Mouse (Mus musculus) forebrain, embryonic 13.5 days (tissue): ENCODE measurements at regions not wholly inside any gene's neighbourhood (a gene's known extent, or its start where the extent isn't known, plus 50 kb on each side); places are given as distances from the start of the nearest gene placed in this dataset.
"Not testable (repeated sequence)": the region's sequence is repeated elsewhere in the genome, so short reads cannot be mapped to it uniquely, and the experiment has no call there.

Experiments used
- ATAC-seq: fragments of 200-750 bp; cut with Nextera tagmentation; 2 replicates; pipeline ENCODE4 v1.8.0; 2017
- H3K27ac ChIP-seq: fragments of 300-500 bp; sonication (generic); 2 replicates; pipeline ENCODE4 v1.5.1; 2015; ENCODE audit warnings: inconsistent platforms, mild to moderate bottlenecking, moderate library complexity
- H3K27me3 ChIP-seq: fragments of 300-500 bp; sonication (generic); 2 replicates; pipeline ENCODE4 v1.6.1; 2015; ENCODE audit warnings: mild to moderate bottlenecking, inconsistent platforms
- H3K36me3 ChIP-seq: fragments of 300-500 bp; sonication (generic); 2 replicates; pipeline ENCODE4 v1.6.1; 2015; ENCODE audit warnings: mild to moderate bottlenecking, inconsistent platforms; ENCODE audit not compliant: poor library complexity, severe bottlenecking
- H3K4me1 ChIP-seq: fragments of 300-500 bp; sonication (generic); 2 replicates; pipeline ENCODE4 v1.6.1; 2015; ENCODE audit warnings: inconsistent platforms
- H3K4me2 ChIP-seq: fragments of 300-500 bp; sonication (generic); 2 replicates; pipeline ENCODE4 v1.6.1; 2015; ENCODE audit warnings: inconsistent platforms, mild to moderate bottlenecking, moderate library complexity
- H3K4me3 ChIP-seq: fragments of 300-500 bp; sonication (generic); 2 replicates; pipeline ENCODE4 v1.5.1; 2015; ENCODE audit warnings: mild to moderate bottlenecking, inconsistent platforms
- H3K9ac ChIP-seq: fragments of 300-500 bp; sonication (generic); 2 replicates; pipeline ENCODE4 v1.6.1; 2015; ENCODE audit warnings: mild to moderate bottlenecking, inconsistent platforms
- H3K9me3 ChIP-seq: fragments of 300-500 bp; sonication (generic); replicated peaks from 2 replicates; pipeline ENCODE4 v1.6.1; 2016; ENCODE audit warnings: inconsistent platforms
- WGBS: fragments of 180-500 bp; shearing (Covaris S2); methylation state at CpG from one replicate; pipeline ENCODE4 v1.1.7; 2015; 5-methylcytosine and 5-hydroxymethylcytosine counted together

DNA sequence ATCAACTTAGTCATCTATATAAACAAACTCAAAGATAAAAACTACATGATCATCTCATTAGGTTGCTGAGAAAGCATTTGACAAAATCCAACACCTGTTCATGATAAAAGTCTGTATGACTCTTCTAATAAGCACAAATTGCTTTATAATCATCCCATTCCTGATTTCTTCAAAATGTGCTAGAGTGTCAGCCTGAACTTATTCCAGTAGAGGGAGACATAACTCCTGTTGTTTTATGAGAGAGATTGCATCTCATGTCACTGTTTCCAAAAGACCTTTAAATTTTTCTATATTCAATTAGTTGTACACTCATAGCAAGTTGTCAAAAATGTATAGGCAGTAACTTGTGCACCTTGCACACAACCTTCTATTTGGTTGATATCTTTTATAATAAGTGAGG is 96.0 kb upstream of the Tacstd2 start:
- no peak overlapping the region for H3K9ac ChIP-seq
- ATAC-seq: no peak
- H3K27ac ChIP-seq: no peak overlapping the region
- H3K9me3 ChIP-seq: no peaks in the 10 kb centered on the region
- no peak overlapping the region for H3K4me3 ChIP-seq
- H3K4me1 ChIP-seq: no peaks in the 10 kb centered on the region
- no peak overlapping the region for H3K4me2 ChIP-seq
- H3K27me3 ChIP-seq: no peaks in the 10 kb centered on the region
- no peaks in the 10 kb centered on the region for H3K36me3 ChIP-seq

DNA sequence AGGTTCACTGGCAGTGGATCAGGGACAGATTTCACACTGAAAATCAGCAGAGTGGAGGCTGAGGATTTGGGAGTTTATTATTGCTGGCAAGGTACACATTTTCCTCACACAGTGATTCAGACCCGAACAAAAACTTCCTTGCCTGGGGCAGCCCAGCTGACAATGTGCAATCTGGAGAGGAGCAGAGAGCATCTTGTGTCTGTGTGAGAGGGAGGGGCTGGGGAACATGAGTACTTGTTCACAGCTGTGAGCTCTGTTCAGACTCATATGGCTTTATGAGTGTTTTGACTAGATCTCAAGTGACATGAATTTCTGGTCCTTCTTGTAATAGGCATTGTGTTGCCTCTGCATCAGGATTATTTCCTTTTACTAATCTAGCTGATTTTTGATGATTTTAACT is 74.8 kb upstream of the Tacstd2 start:
- ATAC-seq: 0 out of 2 replicates have a peak, but pooled peaks have one; percentile 33
- Histone ChIP-seq H3K9ac (no peak overlapping the region), H3K9me3 (no peaks in the 10 kb centered on the region), H3K27ac (no peak overlapping the region), H3K4me1 (no peaks in the 10 kb centered on the region), H3K27me3 (no peaks in the 10 kb centered on the region), H3K4me2 (no peak overlapping the region), H3K4me3 (no peak overlapping the region), H3K36me3 (no peaks in the 10 kb centered on the region)
- WGBS: 67% methylated on average over 1 of the region's 1 CpGs

DNA sequence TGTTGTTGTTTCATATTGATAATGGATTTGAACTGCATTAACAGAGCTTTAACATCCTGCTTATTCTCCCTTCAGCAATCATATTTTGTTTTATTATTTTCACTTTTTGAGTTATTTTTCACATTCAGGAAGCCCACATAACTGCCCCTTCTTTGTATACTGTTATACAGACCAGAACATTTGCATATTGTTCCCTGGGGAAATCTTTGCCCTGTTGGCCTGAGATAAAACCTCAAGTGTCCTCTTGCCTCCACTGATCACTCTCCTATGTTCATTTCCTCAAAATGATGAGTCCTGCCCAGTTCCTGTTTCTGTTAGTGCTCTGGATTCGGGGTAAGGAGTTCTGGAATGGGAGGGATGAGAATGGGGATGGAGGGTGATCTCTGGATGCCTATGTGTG is 73.9 kb upstream of the Tacstd2 start:
- H3K9ac ChIP-seq, ATAC-seq, H3K4me3 ChIP-seq, H3K9me3 ChIP-seq, H3K27ac ChIP-seq, H3K4me2 ChIP-seq, H3K4me1 ChIP-seq, H3K27me3 ChIP-seq, H3K36me3 ChIP-seq: not testable (repeated sequence)
- 63% methylated on average over 1 of the region's 1 CpGs for WGBS
